Mouse (Mus musculus): Measurements from ENCODE around the gene Rad9b. TPM values are rescaled to one million over a fixed set of nuclear protein-coding genes. Genes with fewer than 3 reads are reported as not detected.

The Rad9b gene
- polyA plus RNA-seq (2012; ENCODE audit: insufficient read depth, insufficient read length, low replicate concordance, missing spikeins): not detected in 2 replicates

DNA sequence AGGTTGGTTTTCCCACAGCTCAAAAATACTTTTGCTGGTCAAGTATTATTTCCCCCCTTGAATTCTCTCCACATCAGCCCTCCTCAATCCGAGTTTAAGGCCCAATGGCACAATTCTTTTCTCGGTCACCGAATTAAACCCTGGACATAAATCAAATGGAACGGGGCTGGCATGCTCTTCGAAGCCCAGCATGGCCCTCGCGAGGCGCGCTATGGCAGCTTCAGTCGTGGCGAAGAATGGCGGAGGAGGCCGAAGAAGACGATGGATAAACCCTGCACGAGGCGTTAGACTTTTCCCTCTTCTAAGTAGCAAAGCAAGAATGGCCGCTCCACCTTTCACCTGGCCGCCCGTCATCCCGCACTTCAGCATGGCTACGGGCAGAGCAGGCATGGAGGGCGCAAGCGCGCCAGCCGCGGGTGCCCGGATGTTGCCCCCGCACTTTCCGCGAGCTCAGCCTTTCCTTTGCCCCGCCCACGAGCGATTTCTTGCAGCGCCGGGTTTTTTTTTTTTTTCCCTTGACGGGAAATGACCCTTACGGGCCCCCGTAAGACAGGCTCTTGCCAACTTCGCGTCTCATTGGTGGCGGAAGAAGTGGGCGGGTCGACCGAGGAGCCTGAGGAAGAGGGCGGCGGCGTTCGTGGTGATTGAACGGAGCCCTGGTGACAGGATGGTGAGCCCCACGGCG, at the start of gene Rad9b, which contains the start of gene Vps29:
Gene Rad9b, minus strand, starts transcription at position 427 of the 685 bp plus-strand sequence.
Gene Vps29, plus strand, starts transcription at position 563 of the 685 bp plus-strand sequence.
- peak; percentile 84 for TF ChIP-seq POLR2A (IDR thresholded peaks at IDR 0.05; ENCODE audit: insufficient read depth, low read depth, low read length)
- no peak for TF ChIP-seq CTCF (IDR thresholded peaks at IDR 0.05; ENCODE audit: insufficient read depth, low read depth, low read length)
- under 1% methylated on average over 51 of the region's 51 CpGs for WGBS
- H3K4me3 ChIP-seq (ENCODE audit: insufficient read depth, low read depth, low read length): peak within 1 kb of the TSS; percentile 73
- H3K27ac ChIP-seq (ENCODE audit: insufficient read depth, low read depth, low read length): peak within 1 kb of the TSS; percentile 96
- H3K4me1 ChIP-seq (ENCODE audit: control insufficient read depth, insufficient read depth, low read length): peaks cover 5% of the 10 kb centered on the region

DNA sequence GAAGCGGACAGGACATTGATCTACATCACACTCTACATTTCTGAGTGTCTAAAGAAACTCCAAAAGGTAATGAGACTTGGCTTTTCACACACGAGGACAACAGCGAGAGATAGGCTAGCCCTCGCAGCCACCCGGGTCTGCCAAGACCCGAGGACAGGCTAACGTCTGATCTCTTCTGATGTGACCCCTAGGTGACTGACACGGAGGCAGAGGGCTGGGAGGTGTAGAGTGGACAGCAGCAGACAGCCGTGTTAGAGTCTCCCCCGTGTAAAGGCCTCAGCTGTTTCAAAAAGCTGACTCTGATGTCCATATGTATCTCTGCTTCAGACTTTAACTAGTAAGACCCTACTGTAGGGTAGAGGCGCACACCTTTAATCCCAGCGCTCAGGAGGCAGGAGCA, 49.3 kb upstream of the Rad9b start:
- Histone ChIP-seq H3K4me3 (ENCODE audit: insufficient read depth, low read depth, low read length) (no peak overlapping the region), H3K4me1 (ENCODE audit: control insufficient read depth, insufficient read depth, low read length) (peaks cover 8% of the 10 kb centered on the region), H3K27ac (ENCODE audit: insufficient read depth, low read depth, low read length) (no peak overlapping the region)
- TF ChIP-seq POLR2A (IDR thresholded peaks at IDR 0.05; ENCODE audit: insufficient read depth, low read depth, low read length) (no peak), CTCF (IDR thresholded peaks at IDR 0.05; ENCODE audit: insufficient read depth, low read depth, low read length) (no peak)
- WGBS: 91% methylated on average over 12 of the region's 12 CpGs

DNA sequence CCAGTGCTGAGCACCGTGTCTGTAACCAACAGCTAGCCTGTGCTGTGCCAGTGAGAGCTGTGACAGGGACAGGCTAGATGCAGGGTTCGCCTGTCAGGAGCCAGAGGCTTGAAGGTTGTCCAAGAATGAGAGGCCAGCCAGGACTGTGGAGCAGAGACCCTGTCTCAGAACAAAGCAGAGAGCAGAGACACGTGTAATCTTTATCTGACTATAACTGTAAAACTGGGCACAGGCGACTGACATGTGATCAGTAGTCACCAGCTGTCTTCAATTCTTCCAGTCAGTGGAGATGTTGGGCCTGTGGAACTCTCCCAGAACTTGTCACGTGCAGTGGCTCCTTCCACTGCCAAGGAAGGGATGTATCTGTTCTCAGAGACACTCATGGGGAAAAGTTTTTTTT, 48.7 kb upstream of the Rad9b start:
- WGBS: 65% methylated on average over 5 of the region's 5 CpGs
- H3K27ac ChIP-seq (ENCODE audit: insufficient read depth, low read depth, low read length): no peak overlapping the region

DNA sequence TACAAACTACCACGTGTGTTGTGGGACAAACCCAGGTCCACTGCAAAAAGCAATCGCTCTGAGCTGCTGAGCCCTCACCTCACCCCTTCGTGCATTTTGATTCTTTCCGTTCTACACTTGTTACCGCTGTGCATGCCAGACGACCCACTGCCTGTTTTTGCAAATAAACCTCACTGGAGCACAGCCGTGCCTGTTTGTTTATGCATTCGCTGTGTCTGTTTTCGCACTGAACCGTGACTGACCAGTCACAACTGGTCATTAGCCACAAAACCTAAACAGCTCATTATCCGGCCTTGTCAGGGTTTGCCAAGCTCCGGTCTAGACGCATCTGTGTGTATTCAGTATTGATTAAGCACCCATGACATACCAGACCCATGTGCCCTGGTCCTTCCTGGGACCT, 48.1 kb upstream of the Rad9b start:
- Histone ChIP-seq H3K4me1 (ENCODE audit: control insufficient read depth, insufficient read depth, low read length) (peaks cover 12% of the 10 kb centered on the region), H3K27ac (ENCODE audit: insufficient read depth, low read depth, low read length) (no peak overlapping the region), H3K4me3 (ENCODE audit: insufficient read depth, low read depth, low read length) (no peak overlapping the region)
- TF ChIP-seq CTCF (IDR thresholded peaks at IDR 0.05; ENCODE audit: insufficient read depth, low read depth, low read length): no peak
- no peak for TF ChIP-seq POLR2A (IDR thresholded peaks at IDR 0.05; ENCODE audit: insufficient read depth, low read depth, low read length)
- 46% methylated on average over 13 of the region's 13 CpGs for WGBS

More for the DNA sequence above, 48.7 kb upstream of the Rad9b start:
- TF ChIP-seq CTCF (IDR thresholded peaks at IDR 0.05; ENCODE audit: insufficient read depth, low read depth, low read length) (no peak), POLR2A (IDR thresholded peaks at IDR 0.05; ENCODE audit: insufficient read depth, low read depth, low read length) (no peak)
- H3K4me3 ChIP-seq (ENCODE audit: insufficient read depth, low read depth, low read length): no peak overlapping the region
- peaks cover 12% of the 10 kb centered on the region for H3K4me1 ChIP-seq (ENCODE audit: control insufficient read depth, insufficient read depth, low read length)

DNA sequence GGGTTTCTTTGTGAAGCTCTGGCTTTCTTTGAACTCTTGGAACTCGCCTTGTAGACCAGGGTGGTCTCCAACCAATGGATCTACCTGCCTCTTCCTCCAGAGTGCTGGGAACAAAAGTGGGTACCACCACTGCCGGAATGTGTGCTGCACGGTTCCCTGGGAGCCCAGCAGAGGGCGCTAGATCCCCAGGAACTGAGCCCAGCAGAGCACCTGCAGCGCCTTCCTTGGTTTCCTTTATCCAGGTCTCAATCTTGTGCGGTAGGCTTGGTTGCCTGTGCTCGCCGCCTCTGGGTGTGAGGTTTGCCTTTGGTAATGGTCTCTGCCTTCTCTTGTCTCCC, 47.2 kb upstream of the Rad9b start:
- TF ChIP-seq POLR2A (IDR thresholded peaks at IDR 0.05; ENCODE audit: insufficient read depth, low read depth, low read length) (no peak), CTCF (IDR thresholded peaks at IDR 0.05; ENCODE audit: insufficient read depth, low read depth, low read length) (peak; percentile 82)
- peaks cover 15% of the 10 kb centered on the region for H3K4me1 ChIP-seq (ENCODE audit: control insufficient read depth, insufficient read depth, low read length)
- 21% methylated on average over 8 of the region's 8 CpGs for WGBS
- H3K27ac ChIP-seq (ENCODE audit: insufficient read depth, low read depth, low read length): no peak overlapping the region
- no peak overlapping the region for H3K4me3 ChIP-seq (ENCODE audit: insufficient read depth, low read depth, low read length)

DNA sequence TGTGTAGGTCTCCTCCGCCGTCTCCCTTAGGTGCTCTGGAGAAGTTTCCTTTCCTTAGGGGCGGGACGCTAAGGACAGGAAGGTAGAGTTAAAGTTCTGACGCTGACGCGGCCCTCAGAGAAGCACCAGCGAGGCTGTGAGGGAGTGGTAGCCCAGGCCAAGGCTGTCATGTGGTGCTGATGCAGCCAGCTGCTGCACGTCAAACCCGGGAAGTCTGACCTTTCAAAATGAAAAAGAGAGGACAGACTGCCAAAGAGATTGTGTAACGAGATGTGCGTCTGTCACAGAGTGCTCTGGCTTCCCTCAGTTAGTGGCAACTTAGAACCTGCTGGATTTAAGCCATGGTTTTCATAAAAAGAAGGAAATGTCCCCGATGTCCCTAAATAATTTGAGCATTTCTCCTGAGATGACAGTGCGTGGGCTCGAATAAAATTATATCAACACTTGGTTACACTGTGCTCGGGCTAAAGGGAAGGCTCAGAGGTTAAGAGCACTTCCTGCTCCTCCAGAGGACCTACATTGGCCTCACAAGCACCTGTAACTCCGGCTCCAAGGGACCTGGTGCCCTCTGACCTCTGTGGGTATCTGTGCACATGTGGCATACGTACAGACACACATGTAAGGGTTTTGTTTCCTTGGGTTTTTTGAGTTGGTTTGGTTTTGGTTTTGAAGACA, 46.7 kb upstream of the Rad9b start:
- H3K4me1 ChIP-seq (ENCODE audit: control insufficient read depth, insufficient read depth, low read length): peaks cover 15% of the 10 kb centered on the region
- WGBS: 73% methylated on average over 18 of the region's 18 CpGs
- TF ChIP-seq POLR2A (IDR thresholded peaks at IDR 0.05; ENCODE audit: insufficient read depth, low read depth, low read length): no peak
- no peak for TF ChIP-seq CTCF (IDR thresholded peaks at IDR 0.05; ENCODE audit: insufficient read depth, low read depth, low read length)
- H3K27ac ChIP-seq (ENCODE audit: insufficient read depth, low read depth, low read length): no peak overlapping the region
- no peak overlapping the region for H3K4me3 ChIP-seq (ENCODE audit: insufficient read depth, low read depth, low read length)

DNA sequence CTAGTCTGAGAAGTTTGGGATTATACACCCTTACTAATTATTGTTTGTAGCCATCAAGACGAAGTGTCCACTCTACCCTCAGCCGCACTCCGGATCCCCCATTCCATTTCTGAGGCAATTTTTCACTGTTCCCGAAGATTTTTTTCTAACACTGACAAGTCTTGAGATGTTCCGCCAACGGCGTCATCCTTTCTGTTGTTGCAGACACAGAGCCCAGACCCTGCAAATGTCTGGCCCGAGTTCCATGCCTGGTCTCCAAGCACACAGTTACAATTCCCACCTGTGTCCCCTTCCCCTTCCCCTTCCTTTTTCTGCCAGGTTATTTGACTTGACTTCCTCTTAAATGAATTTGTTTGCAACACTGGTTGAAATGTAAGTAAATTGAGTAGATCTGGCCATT, 45.8 kb upstream of the Rad9b start:
- Histone ChIP-seq H3K4me3 (ENCODE audit: insufficient read depth, low read depth, low read length) (no peak overlapping the region), H3K27ac (ENCODE audit: insufficient read depth, low read depth, low read length) (no peak overlapping the region), H3K4me1 (ENCODE audit: control insufficient read depth, insufficient read depth, low read length) (peaks cover 19% of the 10 kb centered on the region)
- TF ChIP-seq CTCF (IDR thresholded peaks at IDR 0.05; ENCODE audit: insufficient read depth, low read depth, low read length): no peak
- no peak for TF ChIP-seq POLR2A (IDR thresholded peaks at IDR 0.05; ENCODE audit: insufficient read depth, low read depth, low read length)
- WGBS: 92% methylated on average over 8 of the region's 8 CpGs

DNA sequence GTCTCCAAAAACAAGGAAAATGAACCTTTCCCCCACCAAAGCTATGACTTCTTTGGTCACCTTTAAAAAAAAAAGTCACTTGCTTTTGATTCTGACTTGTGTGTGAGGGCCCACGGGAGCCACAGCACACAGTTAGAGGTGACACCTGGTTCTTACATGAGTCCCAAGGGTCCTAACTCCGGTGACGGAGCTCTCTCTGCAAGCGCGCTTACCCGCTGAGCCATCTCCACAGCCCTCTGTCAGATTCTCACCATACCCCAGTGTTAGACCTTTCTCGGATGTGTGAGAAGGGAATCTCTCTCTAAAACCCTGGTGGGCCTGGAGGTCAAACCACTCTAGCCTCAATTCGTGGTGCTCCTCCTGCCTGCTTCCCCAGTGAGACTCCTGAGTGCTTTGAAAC, 43.5 kb upstream of the Rad9b start:
- TF ChIP-seq POLR2A (IDR thresholded peaks at IDR 0.05; ENCODE audit: insufficient read depth, low read depth, low read length): no peak
- no peak for TF ChIP-seq CTCF (IDR thresholded peaks at IDR 0.05; ENCODE audit: insufficient read depth, low read depth, low read length)
- Histone ChIP-seq H3K4me3 (ENCODE audit: insufficient read depth, low read depth, low read length) (no peak overlapping the region), H3K27ac (ENCODE audit: insufficient read depth, low read depth, low read length) (no peak overlapping the region), H3K4me1 (ENCODE audit: control insufficient read depth, insufficient read depth, low read length) (peaks cover 24% of the 10 kb centered on the region)
- 90% methylated on average over 8 of the region's 8 CpGs for WGBS

DNA sequence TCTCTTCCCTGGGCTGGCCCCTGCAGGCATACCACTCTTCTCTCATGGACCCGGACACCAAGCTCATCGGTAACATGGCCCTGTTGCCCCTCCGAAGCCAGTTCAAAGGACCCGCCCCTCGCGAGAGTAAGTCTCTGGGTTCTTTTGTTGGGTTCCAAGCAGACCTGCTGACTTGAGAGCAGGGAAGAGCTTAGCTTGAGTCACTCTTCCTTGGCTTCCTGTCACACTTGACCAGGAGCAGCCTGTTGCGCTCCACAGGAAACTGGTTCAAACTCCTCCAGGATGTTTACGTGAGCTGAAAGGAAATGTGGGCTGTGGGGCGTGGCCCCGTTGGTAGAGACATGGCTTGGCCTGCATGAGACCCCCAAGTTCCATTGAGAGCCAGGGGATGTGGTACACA, 42.8 kb upstream of the Rad9b start:
- no peak for TF ChIP-seq CTCF (IDR thresholded peaks at IDR 0.05; ENCODE audit: insufficient read depth, low read depth, low read length)
- TF ChIP-seq POLR2A (IDR thresholded peaks at IDR 0.05; ENCODE audit: insufficient read depth, low read depth, low read length): no peak
- H3K4me1 ChIP-seq (ENCODE audit: control insufficient read depth, insufficient read depth, low read length): peaks cover 23% of the 10 kb centered on the region
- WGBS: 79% methylated on average over 10 of the region's 10 CpGs
- no peak overlapping the region for H3K4me3 ChIP-seq (ENCODE audit: insufficient read depth, low read depth, low read length)
- no peak overlapping the region for H3K27ac ChIP-seq (ENCODE audit: insufficient read depth, low read depth, low read length)
